Mouse (Mus musculus) spleen, postnatal 0 days (tissue): ENCODE data around the gene Pgbd1. TPM values are rescaled to one million over a fixed set of nuclear protein-coding genes. Genes with fewer than 3 reads are reported as not detected.

ENCODE experiments used
- microRNA counts: library from miRNA; unstranded; fragments of <30 nt; microRNA quantifications from one replicate; lab custom pipeline; 2015
- polyA plus RNA-seq: library from polyadenylated mRNA; unstranded; fragments of >200 nt; fragmentation: Nextera tagmentation; extraction: Ambion mirVana; gene quantifications from 2 replicates; pipeline ENCODE4 v1.2.1, GENCODE M21; 2015

Pgbd1 gene
- 0.99 and 1.4 TPM in 2 replicates for polyA plus RNA-seq

DNA sequence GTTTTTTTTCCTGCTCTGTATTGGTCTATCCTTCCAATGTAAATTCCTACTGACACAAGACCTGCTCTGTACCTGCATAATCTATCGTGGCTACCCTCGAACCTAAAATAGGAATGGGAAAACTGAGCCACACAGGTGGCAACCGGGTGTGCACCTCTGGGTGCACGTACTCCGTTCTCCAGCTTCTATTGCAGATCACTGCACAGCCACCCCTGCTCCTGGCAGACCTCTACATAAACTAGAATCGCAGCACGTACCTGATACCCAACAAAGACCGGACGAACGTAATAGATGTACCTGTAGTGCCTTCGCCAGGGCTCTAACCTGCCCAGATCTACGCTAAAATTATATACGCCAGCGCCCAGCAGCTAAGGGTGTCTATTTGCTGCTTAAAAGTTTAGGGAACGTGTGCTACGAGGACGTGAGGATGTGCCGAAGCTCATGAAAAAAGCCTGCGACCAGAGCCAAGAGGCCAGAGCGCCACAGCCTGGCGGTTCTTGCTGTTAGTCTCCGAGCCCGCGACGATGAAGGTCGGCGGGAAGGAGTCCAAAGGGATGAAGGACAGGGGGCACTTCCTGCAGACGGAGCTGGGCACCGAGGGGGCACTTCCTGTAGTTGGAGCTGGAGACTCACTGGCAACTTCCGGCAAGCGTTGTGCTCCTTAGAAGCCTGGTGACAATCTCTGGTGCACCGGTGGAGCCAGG, at the start of gene Pgbd1:
TSS of gene Pgbd1 (minus strand) at position 556 of the 704 bp plus-strand sequence.

DNA sequence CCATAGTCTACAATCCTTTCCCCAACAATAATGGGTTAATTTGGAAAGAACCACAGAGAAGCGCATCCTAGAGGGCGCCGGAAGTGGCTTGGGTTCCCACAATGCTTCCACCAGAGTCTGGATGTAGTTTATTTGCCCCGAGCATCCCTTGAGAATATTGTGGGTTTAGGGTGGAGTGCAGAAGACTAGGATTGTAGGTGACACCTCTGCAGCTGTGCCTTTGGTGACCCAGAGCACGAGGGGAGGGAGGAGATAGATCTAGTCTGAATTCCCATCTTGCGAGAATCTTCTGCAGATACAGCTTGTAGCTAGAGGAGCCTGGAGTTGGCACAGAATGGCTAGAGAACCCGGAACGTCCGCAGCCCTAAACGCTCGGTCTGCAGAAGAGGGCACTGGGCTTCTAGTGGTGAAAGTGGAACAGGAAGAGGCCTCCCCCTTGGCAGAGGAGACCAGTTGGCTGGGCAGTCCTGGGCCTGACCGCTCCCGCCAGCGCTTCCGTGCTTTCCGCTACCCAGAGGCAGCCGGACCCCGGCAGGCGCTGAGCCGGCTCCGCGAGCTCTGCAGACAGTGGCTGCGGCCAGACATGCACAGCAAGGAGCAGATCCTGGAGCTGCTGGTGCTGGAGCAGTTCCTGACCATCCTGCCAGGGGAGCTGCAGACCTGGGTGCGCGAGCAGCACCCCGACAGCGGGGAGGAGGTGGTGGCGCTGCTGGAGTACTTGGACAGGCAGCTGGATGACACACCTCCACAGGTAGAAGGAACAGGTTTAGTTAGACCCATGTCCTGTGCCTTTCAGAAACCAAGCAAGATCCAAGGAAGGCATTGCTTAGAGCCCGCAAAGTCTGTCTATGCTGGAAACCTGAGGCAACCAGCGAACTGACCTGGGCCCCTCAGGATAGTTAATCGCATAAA, 38.2 kb upstream of the Pgbd1 start, which contains the start of the genes Zkscan4 and Gm10065:
TSS of gene Zkscan4 (plus strand) at position 149 of the 912 bp plus-strand sequence.
TSS of gene Gm10065 (minus strand) at position 683 of the 912 bp plus-strand sequence.

DNA sequence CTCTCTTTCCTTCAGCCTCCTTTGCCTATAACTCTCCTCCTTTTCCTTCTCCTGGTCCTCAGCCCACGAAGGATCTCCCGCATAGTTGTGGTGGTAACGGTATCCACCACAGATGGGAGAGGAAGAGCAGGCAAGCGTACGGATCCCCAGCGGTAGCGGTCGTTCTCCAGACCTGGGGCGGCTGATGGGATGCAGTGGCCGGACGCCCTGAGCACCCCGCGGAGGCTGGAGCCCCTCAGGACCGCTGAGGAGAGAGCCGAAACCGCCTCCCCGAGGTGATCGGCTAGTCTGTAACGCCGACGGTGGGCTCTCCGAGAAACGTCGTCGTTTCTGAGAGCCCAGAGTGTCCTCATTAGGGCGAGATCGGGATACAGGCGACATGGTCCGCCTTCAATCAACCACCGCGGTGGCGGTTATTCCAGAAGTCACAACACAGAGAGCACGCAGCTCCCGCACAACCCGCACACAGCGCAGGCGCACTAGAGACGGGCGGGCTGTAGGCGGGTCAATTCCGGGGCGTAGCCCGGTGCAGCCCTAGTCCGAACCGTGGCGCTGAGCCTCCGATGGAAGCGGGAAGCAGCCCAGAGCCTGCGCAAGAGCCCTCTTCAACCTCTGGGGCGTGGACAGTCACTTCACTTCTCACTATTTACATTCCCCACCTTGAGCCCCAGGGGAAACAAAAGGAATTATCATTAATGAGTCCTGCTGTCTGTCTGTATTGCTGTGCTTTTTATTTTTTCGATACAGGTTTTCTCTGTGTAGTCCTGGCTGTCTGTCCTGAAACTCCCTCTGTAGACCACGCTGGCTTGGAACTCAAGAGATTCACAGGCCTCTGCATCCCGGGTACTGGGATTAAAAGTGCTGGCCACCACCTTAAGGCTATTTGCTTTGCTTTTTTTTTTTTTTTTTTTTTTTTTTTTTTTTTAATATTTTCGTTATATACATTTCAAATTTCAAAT, 27.5 kb upstream of the Pgbd1 start, which contains the start of gene Nkapl:
TSS of gene Nkapl (minus strand) at position 449 of the 959 bp plus-strand sequence.

DNA sequence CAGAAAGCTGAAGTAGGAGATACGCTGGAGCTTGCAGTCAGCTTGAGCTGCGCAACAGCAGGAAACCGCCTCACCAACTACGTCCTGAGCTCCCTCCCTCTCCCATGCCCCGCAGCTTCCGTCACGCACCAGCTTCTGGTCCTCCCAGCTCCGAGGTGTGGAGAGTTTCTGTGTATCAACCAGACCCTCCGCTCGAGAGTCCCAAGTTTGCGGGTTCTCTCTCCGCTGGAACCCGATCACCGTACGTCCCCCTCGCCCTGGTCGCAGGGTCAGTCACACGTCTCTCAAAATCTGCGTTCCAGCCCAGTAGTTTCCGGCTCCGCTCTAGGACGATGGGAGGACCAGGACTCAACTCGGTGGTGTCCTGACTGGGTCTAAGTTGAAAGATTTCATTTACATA, 12.6 kb upstream of the Pgbd1 start, which contains the start of gene Zscan26:
TSS of gene Zscan26 (minus strand) at position 282 of the 400 bp plus-strand sequence.

DNA sequence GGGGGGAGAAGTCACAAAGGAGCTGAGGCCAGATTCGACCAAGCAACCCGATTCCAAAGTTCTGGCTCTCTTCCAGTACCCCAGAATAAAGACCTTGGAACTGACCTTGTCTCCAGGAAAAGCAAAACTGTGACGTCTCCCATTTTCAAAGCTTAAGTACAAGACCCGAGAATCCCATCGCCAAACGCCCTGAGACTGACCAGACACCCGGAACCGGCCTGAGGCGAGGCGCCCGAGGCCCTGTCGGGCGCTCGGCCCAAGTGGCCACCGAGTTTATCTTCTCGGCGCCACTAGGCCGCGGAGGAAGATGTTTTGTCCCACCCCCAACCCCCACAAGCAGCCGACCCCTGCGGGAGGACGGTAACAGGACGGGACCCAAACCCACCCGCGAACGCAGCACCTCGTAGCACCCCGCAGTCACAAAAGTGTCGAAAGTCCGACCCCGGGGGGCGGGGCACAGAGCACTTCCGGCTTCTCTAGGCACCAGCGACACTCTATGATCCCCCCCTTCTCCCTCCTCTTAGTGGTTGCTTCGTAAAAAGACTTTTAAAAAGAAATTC, 38.5 kb downstream of the Pgbd1 start, which contains the start of gene Zkscan3:
TSS of gene Zkscan3 (minus strand) at position 469 of the 560 bp plus-strand sequence.

MicroRNAs encoded within 50 kb of the gene (microRNA counts, 519-probe panel; counts per million panel counts)
- 88.3 counts per million for microRNA mmu-miR-1896 (lab: Ali Mortazavi, UCI)

Other genes with a start within 250 kb of the Pgbd1 start
- not detected in 2 replicates for gene Gpx5, start 148.3 kb downstream of the Pgbd1 start, polyA plus RNA-seq
- gene Gpx6, start 128.9 kb downstream of the Pgbd1 start, polyA plus RNA-seq, result not detected in 2 replicates
- gene Olfr1367, start 94.1 kb downstream of the Pgbd1 start, polyA plus RNA-seq, result not detected in 2 replicates
- 4.2 and 5.2 TPM in 2 replicates for gene Zscan12, start 78.2 kb downstream of the Pgbd1 start, polyA plus RNA-seq
- gene Zkscan3, start 38.3 kb downstream of the Pgbd1 start, polyA plus RNA-seq, result 38.2 TPM in 2 replicates
- gene Zscan26, start 12.7 kb upstream of the Pgbd1 start, polyA plus RNA-seq, result 10.8 and 14.9 TPM in 2 replicates
- gene Nkapl, start 27.5 kb upstream of the Pgbd1 start, polyA plus RNA-seq, result 1.5 and 2.1 TPM in 2 replicates
- gene Zkscan4, start 37.8 kb upstream of the Pgbd1 start, polyA plus RNA-seq, result 0.96 and 1.4 TPM in 2 replicates
- gene Gm10065, start 38.4 kb upstream of the Pgbd1 start, polyA plus RNA-seq, result not detected in 2 replicates
- 1.0 and 1.2 TPM in 2 replicates for gene AK157302, start 54.2 kb upstream of the Pgbd1 start, polyA plus RNA-seq
- 6.8 and 8.6 TPM in 2 replicates for gene Gm11273, start 60.4 kb upstream of the Pgbd1 start, polyA plus RNA-seq
- gene Zkscan8, start 90.1 kb upstream of the Pgbd1 start, polyA plus RNA-seq, result 1.9 and 2.4 TPM in 2 replicates
- 0.06 TPM in 1 of 2 replicates, not detected in the other for gene Olfr1366, start 101.8 kb upstream of the Pgbd1 start, polyA plus RNA-seq
- gene Olfr1535, start 118.8 kb upstream of the Pgbd1 start, polyA plus RNA-seq, result 0.07 TPM in 1 of 2 replicates, not detected in the other
- not detected in 2 replicates for gene Olfr1364, start 140.7 kb upstream of the Pgbd1 start, polyA plus RNA-seq
- not detected in 2 replicates for gene Olfr1362, start 173.0 kb upstream of the Pgbd1 start, polyA plus RNA-seq
- not detected in 2 replicates for gene Olfr11, start 201.5 kb upstream of the Pgbd1 start, polyA plus RNA-seq
- gene Olfr1361, start 222.3 kb upstream of the Pgbd1 start, polyA plus RNA-seq, result not detected in 2 replicates
- gene Olfr1360, start 236.3 kb upstream of the Pgbd1 start, polyA plus RNA-seq, result not detected in 2 replicates